Mouse (Mus musculus): Measurements from ENCODE around the gene Gosr2.
A peak's percentile ranks its signal among the peaks of the same experiment; 100 is the strongest.

Gosr2 gene

DNA sequence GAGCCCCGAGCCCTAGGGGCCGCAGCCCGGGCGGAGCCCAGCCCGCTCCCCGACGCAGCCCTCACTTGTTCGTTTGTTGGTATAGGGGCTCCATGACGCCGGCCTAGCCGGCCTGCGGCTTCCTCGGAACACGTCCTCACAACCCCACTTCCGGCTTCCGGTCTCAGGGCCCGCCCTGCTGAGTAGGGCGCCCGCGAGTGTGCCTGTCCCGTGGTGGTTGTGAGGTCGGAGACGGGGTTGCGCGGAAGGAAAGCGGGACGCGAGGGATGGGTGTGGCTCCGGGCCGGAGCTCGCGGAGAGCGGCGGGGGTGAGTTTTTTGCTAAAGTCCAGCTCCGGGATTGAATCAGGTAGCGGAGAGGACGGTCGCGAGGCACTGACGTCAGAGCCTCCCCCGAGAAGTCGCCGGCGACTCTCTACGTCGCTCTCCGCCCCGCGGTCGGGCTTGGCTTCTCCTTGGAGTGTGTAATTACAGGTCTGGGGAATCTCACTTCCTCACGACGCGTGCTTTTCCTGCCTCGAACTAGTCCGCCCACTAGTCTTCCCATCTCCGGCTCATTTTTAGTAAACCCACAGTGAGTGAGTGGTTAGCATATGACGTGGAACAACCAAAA, at the start of gene Gosr2:
Gosr2 (minus strand) TSS at position 334 of the 612 bp plus-strand sequence.
- peak; percentile 92 for DNase-seq

GRCm38 (mm10) chr11:103735046-103735781, 37.5 kb upstream of the Gosr2 start:
- DNase-seq, result peak; percentile 94

- peak; percentile 79 for DNase-seq
These were observed 36.8 kb upstream of the Gosr2 start for GRCm38 (mm10) chr11:103734411-103735045.

GRCm38 (mm10) chr11:103733961-103734360, 36.3 kb upstream of the Gosr2 start:
- DNase-seq, result no peak

DNA sequence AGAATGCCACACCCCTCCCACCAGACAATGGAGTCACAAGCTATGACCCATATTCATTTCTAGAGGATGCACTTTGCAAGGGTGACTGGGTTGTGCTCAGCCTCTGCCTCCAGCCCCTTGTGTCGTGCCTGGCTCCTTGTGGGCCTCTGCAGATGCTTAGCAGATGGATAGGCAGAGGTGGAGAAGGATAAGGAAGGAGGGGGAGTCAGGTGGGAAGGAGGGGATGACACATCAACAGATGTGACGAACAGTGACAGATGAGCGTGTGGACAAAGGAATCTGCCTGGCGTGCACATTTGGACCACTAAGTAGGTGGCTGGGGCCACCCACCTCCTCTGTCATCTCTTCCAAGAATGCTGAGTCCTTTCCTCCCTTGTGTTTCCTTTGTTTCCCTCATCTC, 35.4 kb upstream of the Gosr2 start:
- no peak for DNase-seq

DNA sequence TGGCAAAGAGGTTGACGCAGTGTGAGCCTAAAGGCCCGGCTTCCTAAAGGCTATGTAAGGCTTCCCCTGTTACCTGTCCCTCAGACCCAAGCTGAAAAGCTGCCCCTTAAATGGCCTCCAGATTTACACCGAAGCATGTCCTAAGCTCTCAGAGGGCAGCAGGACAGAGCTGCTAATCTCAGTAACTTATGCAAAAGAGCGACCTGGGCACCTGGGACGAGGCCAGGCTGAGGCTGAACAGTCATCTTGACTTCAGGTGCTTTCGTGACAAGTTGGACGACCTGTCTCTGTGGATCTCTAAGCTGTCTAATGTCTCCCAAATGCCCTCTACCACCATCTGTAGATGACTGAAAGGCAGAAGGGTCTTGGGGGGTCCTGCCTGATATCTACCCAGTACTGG, 34.6 kb upstream of the Gosr2 start:
- peak; percentile 55 for DNase-seq

DNA sequence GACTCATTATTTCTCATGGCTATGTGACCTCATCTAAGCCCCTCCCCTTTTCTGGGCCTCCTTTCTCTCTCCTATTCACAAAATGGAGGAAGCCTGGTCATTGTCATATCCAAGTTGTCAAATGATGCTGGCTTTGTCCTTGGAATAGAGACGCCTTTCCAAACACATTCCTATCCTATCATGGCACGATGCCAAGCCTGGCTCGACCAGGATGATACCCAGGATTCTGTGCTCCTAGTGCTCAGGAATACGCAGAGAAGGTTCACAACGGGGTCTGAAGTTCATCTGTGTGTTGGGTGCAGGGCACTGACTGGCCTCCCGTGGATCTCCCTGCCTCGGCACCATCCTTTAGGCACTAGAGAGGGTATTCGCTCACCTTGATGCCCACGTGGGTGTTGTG, 33.9 kb upstream of the Gosr2 start:
- DNase-seq, result no peak

- peak; percentile 70 for DNase-seq
These were observed 31.7 kb upstream of the Gosr2 start for GRCm38 (mm10) chr11:103729282-103729985.

GRCm38 (mm10) chr11:103724331-103724771, 26.7 kb upstream of the Gosr2 start:
- no peak for DNase-seq

DNA sequence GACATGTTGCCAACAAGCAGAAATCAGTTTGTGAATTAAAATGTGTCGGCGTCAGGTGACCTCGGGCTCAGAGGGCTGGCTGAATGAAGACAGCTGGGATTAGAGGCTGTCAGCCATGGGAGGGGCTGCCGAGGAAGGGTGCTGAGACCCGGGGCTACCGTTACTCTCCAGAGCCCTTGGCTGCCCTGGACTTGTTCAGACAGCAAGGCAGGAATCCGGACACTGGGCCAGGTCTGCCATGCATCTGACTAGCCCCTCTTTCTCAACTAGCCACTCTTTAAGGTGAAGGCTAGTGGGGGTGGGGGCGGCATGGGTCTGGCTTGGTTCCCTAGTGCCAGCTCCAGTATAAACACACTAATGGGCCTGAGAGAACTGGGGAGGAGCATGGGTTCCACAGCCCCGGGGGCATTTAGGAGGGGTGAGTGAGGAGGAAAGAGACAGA, 24.4 kb upstream of the Gosr2 start:
- DNase-seq, result peak; percentile 53

GRCm38 (mm10) chr11:103721468-103722039, 23.9 kb upstream of the Gosr2 start:
- peak; percentile 37 for DNase-seq

GRCm38 (mm10) chr11:103719436-103719835, 21.7 kb upstream of the Gosr2 start:
- DNase-seq, result no peak

DNA sequence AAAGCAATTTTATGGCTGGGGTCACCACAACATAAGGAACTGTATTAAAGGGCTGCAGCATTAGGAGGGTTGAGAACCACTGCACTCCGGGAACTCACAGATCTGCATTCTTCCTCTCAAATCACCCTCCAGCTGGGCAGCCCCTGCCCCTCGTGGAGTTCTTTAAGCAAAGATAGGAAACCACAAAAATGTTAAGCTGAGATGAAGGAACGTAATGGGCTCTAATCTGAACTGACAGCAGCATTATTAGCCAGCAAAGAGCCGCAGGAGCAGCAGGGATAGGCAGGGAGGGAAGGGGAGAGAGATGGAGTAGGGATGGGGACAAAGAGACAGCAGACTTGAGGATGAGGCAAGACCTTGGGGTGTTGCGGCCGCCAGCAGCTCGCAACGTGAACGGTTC, 19.3 kb upstream of the Gosr2 start:
- no peak for DNase-seq

DNA sequence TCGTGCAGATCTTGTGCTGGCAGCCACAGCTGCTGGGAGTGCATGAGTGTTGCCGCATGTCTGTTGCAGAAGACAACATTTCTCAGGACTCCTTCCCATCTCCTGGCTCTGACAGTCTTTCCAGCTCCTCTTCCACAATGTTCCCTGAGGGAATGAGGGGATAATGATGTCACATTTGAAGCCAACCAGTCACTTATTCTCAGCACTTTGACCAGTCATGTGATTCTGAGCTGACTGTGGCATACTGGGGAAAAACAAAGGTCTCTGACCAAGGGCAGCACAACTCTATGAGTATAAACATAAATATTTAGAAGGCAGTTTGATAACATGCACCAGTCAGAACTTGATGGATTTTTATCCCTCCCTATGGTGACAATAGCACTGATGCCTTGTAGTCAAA, 16.4 kb upstream of the Gosr2 start:
- no peak for DNase-seq

DNA sequence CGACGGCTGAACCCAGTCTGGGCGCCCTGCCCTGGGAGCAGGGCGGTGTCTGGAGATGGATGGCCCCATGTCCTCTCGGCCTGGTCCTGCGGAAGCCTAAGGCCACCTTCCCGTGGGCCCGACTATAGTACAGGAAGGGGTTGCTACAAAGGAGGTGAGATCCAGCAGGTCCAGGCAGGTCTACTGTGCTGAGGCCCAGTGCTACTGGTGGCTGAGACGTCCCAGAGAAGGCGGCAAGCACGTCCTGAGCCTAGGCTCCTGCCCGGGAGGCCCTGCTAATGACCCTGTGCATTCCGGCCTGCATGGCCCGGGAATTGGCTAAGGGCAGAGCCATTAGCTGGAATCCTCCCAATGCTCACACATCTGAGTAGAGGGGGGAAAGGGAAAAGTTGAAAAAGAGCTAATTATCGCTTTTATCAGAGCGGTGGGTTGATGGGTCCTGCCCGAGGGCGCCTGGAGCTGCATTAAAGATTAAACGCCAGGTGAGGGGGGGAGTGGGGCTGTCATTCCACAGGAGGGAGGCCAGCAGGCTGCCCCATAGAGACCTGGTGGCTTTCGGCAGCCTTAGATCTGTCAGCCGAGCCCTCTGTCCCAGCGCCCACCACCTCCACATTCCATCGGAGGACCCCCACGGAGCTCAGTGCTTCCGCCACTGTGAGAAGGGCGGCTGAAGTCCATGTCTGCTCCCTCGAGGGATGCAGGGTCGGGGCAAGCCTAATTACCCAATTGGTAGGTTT, 14.3 kb upstream of the Gosr2 start:
- peak; percentile 59 for DNase-seq

GRCm38 (mm10) chr11:103709982-103710381, 12.3 kb upstream of the Gosr2 start:
- peak; percentile 58 for DNase-seq

GRCm38 (mm10) chr11:103707005-103707404, 9.3 kb upstream of the Gosr2 start:
- peak; percentile 85 for DNase-seq

- DNase-seq, result no peak
These were observed 528 bp upstream of the Gosr2 start for GRCm38 (mm10) chr11:103698226-103698625.

GRCm38 (mm10) chr11:103696851-103697564, 690 bp downstream of the Gosr2 start:
- DNase-seq, result no peak

- DNase-seq, result no peak
These were observed 4.5 kb downstream of the Gosr2 start for GRCm38 (mm10) chr11:103693241-103693640.

DNA sequence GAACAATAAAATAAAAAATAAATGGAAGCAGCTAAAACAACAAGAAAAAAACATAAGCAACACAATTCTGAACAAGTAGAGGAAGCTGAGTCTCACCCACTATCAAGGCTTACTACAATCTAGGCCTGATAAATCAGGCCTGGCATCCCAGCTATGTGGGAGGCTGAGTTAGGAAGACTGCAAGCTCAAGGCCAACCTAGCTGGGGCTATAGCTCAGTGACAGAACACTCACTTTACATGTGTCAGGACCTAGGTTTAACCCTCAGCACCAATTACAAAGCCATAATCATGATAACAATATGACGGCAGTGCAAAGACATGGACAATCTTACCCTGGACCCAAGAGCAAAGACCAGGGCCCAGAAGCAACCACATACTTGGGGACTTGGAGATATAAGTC, 6.7 kb downstream of the Gosr2 start:
- DNase-seq, result no peak

GRCm38 (mm10) chr11:103688980-103689378, 8.7 kb downstream of the Gosr2 start:
- no peak for DNase-seq

Data from kidney, adult 11 months (tissue).